Mouse (Mus musculus): ENCODE data around the gene AC140267.1.
A peak's percentile ranks its signal among the peaks of the same experiment; 100 is the strongest.

GRCm38 (mm10) chr15:80233733-80234509, 1.7 kb upstream of the AC140267.1 start, which contains the start of gene Mief1:
- TF ChIP-seq POLR2A (IDR thresholded peaks at IDR 0.05; ENCODE audit: low read depth, low read length) = peak; percentile 55
- TF ChIP-seq CTCF (conservative IDR thresholded peaks at IDR 0.05; ENCODE audit: insufficient read depth, insufficient read length, low read depth, low read length) = peak; percentile 26; the same call in 1 of the 2 replicates
